Mouse (Mus musculus) cerebellum, adult 8-10 months (tissue): ENCODE results near the gene Npr3.

Experiments
- DNase-seq: peaks from one replicate; pipeline ENCODE4 v3.0.0; 2022

The Npr3 gene

DNA sequence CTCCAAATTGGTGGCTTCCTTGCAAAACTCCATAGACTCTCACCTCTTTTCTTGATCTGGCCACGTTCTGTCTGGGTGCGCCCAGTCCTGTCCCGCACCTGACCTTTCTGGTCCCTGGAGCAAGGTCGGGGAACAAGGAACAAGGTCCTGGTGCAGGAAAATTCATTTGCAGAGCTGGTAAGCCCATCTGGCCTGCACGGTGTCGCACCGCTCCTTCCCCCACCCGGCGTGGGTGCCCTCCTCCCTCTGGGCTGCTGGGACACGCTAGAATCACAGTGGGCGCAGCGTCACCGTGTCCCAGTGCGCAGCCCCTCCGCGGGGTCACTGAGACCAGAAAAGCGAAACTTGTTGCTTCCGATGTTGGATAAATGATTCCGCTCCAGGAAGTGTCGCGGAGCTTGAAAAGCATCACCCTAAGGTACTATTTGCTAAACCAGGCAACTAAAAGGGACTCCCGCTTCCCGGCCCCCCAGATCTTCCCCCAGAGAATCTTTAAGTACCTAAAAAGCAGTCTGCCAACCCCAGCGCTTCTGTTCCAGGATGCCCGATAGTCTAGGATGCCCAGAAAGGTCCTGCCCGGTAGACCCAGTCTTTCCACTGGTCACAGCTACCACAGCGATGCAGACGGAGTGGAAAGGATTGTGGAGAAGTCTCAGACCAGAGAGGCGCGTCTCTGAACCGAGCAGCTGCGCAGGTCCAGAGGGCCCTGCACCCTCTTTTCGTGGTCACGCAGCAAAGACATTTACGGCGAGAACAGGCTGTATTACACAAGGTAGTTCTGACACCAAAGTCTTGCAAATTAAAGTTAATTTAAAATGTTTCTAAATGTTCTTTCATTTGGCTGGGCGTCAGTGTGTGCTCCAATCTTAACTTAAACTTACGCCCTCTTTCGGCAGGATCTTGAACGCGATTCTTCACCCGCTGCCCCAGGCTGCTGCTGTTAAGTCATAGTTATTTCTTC, at the start of gene Npr3:
Npr3 (minus strand) TSS at position 717 of the 961 bp plus-strand sequence.
- no peak for DNase-seq

DNA sequence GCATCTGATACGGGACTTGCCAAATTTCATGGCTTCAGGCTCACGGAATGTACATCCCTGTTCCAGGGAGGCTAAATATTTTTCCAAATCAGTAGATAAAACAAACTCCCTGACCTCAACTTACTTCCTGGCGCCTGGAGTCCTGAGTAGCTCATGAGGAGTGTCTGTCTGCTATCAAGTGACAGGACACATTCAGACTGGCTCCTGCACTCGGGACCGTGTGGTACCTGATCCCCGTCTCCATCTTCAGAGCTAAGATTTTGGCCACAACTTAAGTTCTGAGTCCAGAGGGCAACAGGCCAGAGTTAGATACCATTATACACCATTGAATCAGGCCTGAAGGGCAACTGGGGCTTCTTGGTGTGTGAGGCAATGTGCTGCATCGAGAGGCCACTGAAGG, 49.0 kb upstream of the Npr3 start:
- DNase-seq: no peak

DNA sequence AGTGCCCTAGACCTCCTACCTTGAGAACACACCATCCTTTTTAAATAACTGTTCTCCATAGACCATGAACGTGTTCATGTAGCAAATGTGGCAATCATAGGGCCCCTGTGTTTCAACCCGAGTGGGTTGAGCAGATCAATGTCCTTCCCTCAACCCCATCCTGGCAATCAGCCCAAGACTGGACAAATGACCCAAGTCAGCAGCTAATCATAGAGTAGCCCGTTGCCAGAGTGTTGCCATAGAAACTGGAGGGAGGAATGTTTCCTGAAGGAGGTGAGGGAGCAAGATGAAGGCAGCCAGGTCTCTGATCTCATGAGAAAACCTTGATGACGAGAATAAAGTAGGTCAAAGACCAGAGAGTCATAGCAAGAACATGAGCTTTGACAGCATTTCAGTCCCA, 47.1 kb upstream of the Npr3 start:
- DNase-seq: no peak

DNA sequence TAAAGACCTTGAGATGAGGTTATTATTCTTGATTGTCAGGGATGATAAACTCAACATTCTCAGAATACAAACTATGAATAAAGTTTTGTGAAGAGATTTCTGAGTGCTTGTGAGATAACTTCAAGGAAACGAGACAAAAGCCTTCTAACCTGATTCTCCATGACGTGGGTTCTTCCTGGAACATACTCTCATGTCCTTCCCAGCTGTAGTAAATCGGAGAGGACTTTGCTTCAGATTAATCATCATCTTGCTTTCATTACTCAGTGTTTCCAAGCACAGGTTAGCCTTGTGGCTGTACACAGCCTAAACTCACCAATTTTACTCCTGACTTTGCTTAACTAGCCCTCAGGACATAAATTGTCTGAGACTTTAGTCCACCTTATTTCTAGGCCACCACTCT, 45.1 kb upstream of the Npr3 start:
- no peak for DNase-seq

DNA sequence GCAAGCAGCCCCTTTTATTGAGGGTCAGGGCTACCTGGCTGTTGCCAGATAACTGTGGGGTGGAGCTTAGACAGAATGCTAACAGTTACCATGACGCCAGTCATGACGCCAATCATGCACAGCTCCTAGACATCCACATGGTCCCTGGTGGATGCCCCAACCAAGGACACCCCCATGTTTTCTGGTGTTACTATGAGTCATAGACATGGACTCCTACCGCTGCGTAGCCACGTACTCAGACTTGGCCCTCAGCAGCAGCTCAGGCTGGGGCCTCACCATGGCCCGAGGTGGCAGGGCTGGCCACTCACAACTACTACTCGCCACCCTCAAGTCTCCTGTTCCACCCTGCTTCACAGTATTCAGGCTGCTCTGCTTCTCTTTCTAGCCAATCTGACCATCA, 44.1 kb upstream of the Npr3 start:
- DNase-seq: no peak

DNA sequence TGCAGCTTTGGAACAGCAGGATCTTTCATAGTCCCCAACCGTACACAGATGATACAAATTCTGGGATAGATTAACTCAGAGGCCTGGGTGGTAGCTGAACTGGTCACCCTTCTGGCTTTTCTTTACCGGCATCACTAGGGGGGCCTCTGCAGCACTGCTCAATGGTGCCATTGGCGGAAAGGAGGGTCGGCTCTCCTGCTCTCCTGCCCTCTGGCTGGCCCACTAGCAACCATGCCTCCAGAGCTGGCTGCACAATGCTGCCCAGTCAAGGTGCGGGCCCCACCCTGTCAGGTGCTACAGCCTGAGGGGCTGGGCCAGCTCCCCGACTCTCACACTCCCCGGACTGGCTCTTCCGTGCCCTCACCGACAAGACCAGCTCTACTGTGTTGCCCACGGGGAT, 43.1 kb upstream of the Npr3 start:
- no peak for DNase-seq

DNA sequence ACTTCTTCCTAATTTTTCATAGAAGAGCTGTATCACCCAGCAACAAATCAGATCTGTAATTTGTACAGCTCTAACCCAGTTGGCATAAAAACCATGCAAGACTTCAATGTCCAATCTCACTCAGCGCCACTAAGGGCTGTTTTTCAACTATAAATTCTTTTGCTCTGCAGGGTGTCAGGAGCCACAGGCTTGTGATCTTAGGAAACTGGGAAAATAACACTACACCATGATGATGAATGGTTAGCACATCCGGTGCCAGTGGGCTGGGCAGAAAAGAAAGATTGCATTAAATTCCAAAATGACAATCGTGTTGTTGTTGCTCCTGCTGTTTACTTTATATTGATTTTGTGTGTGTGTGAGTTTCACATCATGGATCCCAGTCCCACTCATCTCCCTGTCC, 42.4 kb upstream of the Npr3 start:
- no peak for DNase-seq

DNA sequence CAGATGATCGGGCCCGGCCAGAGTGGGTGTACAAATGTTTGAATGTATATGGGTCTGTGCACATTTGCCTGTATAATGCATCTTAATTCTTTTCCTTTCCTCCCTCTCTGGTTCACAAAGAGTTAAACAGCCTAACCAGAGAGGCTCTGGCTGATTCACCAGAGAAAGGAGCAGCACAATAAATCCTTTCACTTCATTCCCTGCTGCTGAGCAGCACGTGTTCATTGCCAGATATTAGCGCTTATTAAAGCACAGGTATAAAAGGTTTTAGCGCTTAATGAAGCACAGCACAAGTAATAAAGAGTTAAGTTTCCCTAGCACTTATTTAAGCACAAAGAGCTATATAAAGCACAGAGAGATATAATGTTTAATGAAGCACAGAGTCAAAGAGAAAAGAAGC, 33.8 kb upstream of the Npr3 start:
- no peak for DNase-seq

DNA sequence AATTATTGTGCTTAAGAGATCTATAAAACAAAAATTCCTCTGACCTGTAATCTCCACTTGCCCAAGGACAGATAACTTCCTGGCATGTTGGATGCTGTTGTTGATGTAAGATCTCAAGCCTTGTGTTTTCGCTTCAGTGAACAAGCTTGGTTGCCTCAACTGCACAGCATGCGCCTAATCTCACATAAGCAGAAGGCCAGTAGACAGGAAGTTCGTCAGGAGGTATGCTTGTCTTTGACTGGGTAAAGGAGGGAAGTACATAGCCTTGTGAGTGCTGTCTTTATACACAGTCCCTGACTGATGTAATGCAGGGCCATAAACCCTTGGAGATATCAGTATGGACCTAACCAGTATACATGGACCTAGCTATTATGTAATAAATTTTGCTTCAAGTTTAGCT, 20.7 kb upstream of the Npr3 start:
- no peak for DNase-seq

DNA sequence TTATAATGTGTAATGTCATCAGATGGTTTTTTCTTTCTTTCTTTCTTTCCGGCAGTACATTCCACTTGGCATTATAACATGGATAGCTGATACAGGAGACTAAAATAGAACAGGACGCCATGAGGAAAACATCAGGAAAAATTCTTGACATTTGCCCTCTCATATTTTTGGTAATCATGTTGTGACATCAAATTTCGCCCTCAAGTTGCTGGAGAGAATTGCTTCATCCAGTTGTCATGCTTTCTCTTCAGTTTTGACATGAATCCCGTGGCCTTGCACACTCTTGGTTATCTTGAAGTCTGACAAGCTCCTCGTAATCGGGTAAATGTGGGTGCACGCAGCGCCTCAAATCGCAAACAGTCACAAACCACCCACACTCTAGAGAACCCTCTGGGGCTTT, 7.0 kb upstream of the Npr3 start:
- no peak for DNase-seq

DNA sequence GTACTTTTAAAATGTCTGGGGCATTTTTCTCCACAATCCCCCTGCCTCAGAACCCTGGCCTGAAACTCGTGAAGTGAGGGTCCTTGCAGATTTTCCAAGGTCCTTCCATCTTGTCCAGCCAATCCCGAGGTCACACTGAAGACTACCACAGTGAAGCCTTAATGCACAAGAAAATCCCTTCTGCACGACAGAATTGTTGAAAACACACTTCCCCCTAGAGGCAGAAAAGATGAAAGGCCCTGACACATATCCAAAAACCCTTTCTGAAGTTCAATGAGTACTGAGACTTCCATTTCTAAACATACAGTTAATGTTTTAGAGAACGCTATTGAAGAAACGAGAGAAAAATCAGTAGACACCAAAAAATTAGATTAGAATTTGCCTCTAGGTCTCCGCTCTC, 2.8 kb upstream of the Npr3 start:
- no peak for DNase-seq

DNA sequence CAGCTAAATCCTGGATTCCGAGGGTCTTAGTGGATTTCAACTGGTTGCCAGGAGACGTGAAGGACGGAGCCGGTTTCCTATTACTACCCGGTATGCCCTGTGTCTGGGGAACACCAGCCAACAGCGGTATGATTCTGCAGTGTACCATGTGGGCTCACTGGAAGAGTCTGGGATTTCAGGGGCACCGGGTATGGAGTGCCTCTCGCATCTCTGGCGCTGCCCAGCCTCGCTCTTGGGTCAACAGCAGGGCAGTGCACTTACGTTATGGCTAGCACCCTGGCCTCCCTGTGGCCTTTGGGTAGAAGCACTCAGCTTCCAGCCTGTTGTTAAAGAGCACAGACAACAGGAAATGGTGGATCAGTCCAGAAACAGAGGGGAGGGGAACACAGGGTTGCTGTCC, 1.1 kb upstream of the Npr3 start:
- no peak for DNase-seq

DNA sequence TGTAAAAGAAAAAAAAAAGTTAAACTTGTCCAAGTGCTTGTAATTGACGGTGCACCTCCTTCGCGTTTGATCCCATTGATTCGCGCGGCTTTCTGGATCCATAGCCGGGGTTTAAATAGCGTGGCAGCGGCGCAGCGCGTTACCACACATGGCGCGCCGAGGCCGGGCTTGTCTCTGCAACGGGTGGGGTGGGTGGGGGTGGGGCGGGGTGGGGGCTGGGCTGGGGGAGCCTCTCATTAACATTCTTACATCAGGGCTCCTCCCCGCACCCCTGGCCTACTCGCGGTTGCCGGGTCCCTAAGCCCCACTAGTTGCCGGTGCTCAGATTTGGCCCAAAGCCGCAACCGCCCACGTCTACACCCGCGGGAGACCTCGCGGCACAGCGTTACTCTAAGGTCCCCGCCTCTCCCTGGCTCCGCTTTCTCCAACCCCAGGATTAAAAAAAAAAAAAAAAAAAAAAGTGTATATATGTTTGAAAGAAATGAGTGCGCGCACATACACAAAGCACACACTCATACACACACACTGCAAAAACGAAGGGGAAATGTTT, 991 bp downstream of the Npr3 start:
- no peak for DNase-seq

DNA sequence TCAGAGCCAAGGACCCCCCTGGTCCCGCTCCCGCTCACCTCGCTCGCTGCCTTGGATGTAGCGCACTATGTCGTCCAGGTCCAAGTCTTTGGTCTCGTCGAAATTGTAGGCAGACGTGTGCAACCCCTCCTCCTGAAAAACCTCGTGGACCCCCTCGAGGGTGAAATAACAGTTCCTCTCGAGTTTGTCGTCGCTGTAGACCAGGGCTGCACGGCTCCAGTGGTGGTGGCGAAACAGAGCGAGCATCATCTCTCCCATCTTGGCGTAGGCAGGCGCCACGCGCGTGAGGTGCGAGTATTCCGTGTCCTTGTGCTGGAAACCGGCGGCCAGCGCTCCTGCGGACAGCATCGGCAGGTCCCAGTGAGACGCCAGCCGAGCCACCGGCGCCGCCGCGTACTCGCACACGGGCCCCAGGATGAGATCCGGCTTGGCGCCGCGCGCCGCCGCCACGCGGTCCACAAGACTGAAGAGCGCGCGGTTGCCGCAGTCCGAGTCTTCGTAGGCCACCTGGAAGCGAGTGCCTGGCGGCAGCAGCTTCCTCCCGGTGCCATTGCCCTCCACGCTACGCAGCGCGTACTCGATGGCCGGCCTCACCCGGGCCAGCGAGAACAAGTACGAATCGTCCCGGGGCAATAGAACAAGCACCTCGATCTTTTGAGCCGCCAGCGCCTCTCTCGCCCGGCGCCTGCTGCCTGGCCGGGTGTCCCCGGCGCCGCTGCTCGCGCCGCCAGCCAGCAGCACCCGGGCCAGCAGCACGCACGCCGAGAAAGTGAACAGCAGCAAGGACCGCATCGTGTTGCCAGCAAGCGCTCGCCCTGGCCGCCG, 2.0 kb downstream of the Npr3 start:
- no peak for DNase-seq

DNA sequence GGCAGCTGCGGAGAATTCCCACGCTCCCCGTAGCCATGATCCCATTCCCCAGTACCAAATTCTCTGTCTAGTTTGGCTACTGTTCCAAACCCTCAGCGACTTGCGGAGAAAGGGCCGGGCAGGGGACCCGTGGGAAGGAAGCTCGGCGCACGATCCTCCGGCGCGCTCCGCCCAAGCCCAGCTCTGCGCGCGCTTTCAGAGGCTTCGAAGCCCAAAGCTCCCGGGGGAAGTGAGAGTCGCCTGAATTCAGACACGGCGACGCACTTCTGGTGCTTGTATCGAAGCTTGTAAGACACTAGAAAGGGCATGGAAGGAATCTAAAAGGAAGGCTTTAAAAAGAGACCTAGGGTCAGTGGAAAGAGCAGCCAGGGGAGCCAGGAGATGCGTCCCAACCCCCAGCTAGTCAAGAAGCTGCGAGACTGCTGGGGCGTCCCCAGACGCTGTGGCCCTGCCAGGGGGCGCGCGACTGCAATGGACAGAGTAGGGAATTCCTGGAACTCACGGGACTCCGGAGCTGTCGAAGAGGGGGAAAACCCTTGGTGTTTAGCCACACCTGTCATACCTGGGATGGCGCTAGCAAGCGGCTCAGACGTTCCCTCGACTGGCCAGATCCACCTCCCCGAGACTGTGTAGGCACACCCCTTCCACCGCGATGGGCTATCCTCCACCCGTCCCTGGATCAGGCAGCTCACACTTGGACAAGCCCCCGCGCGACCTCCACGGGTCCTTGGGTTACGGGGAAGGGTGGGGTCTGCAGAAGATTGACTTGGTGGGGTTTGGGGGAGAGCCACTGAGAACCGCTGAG, 2.8 kb downstream of the Npr3 start:
- no peak for DNase-seq

DNA sequence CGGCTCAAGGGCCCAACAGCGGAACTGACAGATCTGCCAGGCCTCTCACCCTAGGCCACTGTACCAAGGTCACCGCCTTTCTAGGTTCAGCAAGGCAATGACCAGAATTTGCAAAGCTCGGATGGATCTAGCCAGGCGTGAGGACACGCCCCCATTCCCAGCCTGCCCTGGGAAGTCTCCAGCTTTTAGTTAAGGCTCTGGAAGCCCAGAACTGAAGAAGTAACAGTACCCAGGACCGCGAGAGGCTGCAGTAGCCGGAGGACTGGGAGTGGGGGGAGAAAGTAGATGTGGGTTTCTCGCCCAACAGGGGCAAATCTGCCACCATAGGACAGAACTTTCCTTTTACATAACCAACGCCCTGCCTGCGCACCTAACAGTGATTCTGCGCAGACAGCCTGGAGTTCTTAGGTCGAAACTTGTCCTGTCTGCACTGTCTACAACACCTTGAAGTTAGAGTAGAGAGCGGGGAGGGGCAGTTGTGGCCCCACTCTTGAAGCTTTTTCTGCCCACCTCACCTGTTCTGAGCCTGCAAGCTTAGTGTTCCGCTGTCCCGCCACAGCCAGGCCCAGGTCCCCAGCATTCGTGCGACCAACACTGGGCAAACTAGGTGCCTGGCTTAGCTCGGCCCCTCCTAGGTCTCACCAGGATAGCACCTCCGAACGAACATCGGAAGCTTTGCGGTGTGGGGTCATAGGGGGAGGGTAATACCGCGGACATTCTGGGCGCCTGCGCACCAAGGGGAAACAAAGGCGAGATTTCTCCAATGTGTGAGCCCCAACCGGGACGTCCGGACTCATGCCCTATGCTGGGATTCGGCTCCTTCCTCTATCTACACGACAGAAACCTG, 3.7 kb downstream of the Npr3 start:
- DNase-seq: no peak

DNA sequence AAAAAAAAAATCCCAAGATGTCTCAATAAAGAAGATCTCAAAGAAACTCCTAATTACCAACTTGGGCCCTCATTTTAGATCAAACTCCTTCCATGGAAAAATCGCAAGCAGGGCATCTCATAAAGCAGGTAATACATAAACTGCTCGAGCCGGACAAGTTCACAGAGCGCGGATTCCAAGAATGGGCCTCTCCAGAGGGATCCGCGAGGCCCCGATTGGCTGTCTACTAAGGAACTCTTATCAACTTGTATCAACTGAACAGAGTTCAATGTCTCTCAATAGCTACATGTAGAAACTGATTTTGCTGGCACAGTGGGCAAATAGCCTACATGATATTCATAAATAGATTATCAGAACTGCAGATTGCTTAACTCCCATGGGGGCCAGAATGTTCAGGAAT, 9.5 kb downstream of the Npr3 start:
- no peak for DNase-seq

DNA sequence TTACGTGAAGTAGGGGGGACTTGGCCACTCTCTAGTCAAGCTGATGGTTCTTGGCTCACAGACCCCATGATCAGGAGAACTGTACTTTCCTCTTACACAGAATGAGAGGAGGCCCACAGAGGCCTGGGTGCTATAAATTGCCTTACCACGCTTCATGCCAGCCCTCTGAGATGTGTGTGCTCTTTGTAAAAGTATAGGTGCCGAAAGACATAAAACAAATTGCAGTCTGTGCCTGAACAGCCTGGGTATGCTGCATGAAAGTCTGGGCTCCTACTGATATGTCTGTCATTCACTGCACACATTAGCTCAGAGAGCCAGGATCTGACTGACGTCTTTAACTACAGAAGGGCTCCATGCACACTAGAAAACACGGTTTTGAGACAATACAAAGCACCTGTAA, 9.9 kb downstream of the Npr3 start:
- DNase-seq: no peak

DNA sequence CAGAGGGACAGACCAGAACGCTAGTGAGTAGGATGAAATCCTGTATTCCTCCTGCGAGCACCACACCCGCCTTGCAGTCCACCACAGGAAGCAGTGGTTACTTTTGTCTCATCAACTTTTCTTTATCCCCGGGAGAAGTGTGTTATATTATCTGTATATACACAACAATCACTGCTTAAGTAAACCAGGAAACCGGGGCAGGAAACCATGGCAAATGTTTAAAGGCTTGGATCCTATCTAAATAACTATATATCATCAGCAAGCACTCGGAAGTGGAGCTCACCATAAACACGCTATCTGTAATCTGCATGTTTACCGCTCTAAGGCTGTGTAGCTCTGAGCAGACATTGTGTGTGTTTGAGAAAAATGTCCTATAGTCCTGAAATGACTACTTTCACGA, 13.1 kb downstream of the Npr3 start:
- no peak for DNase-seq

DNA sequence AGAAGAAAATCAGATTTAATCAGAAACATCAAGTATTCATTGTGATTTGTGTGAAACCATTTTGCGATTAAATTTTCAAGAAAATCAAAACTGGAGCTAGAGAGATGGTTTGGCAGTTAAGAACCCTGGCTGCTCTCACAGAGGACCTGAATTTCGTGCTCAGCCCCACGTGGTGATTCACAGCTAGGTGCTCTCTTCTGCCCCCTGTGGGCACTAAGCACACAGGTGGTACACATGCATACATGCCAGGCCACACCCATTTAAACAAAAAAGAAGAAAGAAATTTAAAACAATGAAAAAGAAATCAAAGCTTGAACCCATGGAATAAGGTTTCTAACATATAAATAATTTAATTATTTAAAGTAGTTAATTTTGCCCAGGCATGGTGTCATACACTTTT, 15.7 kb downstream of the Npr3 start:
- DNase-seq: no peak

DNA sequence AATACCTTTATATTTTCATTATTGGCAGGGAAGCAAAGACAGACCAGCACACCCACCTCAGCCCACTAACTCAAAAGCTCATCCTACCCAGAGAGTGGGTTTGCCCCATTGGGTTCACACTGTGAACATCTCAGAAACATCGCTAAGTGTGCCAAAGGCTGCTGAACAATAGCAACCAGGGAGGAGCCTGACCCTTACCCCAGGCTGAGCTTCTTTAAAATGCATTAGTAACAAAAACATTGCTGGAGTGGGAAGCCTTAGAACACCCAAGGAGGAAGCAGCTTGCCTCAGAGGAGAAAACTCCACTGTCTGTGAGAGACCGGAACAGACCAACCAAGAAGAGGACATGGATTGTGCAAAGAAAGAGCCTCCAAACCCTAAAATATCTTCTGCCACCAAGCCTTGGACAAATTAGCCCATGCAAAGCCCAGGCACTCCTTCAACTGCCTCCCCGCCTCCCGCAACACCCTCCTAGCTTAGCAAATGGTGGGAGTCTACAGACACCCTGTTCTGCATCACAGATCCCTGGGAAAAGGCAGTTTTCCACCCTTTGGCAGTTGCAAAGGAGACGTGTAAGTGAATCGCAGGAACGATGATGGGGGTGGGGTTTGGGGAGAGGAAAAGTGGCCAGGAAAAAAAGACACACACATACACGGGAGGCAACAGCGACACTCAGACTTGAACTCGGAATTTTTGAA, 24.4 kb downstream of the Npr3 start:
- DNase-seq: no peak
